Mouse (Mus musculus): ENCODE data around the gene Fosl1. TPM values are rescaled to one million over a fixed set of nuclear protein-coding genes. Genes with fewer than 3 reads are reported as not detected.

Gene Fosl1
- polyA plus RNA-seq, 1 experiment from 2014 or later = not detected

DNA sequence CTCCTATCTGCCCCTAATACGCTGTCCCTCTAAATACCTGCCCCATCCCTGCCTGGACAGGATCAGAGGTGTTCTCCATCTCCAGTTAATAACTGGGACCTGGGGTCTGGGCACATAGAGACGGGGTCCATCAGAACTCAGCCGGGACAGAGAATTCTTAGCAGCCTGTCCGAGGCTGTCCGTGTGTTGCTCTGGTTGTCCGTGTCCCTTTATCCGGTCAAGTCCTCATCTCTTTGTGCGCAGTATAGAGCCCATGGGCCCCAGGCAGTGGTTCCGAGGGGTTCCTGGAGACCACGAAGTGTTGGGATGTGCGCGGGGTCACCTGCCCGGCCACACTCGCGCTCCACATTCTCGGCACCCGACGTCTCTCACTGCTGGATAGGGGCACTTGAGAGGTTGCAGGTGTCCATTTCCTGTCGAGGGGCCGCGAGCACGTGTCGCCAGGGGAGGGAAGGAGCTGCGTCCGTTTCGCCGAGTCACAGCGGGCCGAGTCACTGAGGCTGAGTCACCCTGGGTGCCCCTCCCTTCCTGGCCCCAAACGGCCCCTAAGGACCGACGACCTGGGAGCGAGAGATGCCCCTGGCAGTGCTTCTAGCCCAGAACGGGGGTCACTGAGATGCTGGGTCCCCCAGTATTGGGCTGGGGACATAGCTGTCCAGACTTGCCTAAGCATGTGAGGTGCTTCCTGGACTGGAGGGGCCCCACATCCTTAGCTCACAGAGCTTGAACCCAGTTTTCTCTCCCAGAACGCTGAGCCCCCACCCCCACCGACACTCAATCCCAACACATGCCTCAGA is 1.2 kb downstream of the Fosl1 start:
- peaks cover 8% of the 10 kb centered on the region; the same call in 1 of the 2 replicates for H3K9me3 ChIP-seq

DNA sequence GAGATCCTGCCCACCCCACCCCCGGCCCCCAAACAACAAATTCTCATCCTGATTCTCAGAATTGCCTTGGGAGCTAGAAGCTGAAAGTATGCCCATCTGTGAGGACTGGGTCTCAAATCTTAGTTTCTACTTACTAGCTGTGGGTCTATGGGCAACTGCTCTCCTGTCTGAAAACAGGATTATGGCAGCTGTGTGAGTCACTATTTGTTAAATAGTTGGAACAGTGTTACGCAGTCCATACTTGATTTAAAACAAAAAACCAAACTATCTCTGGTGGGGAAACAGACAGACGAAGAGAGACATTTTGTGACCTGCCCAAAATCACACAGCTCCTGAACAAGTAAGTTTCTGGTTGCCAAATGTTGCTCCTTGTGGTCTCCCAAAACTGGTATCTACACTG is 2.3 kb downstream of the Fosl1 start:
- no peak overlapping the region for H3K27ac ChIP-seq
- 82% methylated on average over 3 of the region's 3 CpGs for WGBS

More for the DNA sequence above, 1.2 kb downstream of the Fosl1 start:
- H3K4me1 ChIP-seq = peaks cover 21% of the 10 kb centered on the region
- H3K36me3 ChIP-seq = no peaks in the 10 kb centered on the region
- peak overlapping the region; percentile 95 for H3K4me2 ChIP-seq (replicated peaks)
- H3K4me3 ChIP-seq = peak overlapping the region; percentile 58
- H3K9ac ChIP-seq = no peak overlapping the region
- no peak for ATAC-seq (ENCODE audit: low FRiP score, low read depth)
- 6% methylated on average over 36 of the region's 36 CpGs for WGBS
- peaks cover 62% of the 10 kb centered on the region for H3K27me3 ChIP-seq
- H3K27ac ChIP-seq = no peak overlapping the region

DNA sequence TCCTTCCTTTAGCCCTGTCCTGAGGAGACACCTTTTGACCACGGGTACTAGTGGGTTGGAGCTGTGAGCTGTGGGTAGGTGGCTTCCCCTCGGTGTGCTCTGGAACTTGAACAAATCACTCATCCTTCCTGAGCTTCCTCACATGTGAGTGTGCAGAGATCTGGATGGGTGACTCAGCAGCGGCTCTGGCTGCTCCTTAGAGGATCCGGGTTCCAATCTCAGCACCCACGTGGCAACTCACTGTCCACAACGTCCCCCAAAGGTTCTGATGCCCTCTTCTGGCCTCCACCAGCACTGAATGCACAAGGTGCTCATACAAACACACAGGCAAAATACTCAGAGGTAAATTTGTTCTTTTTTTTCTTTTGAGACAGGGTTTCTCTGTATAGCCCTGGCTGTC is 4.4 kb downstream of the Fosl1 start:
- Histone ChIP-seq H3K27me3 (peaks cover 42% of the 10 kb centered on the region), H3K9me3 (peaks cover 8% of the 10 kb centered on the region; the same call in 1 of the 2 replicates), H3K4me1 (peaks cover 42% of the 10 kb centered on the region), H3K4me3 (no peak overlapping the region), H3K4me2 (replicated peaks) (no peak overlapping the region), H3K27ac (no peak overlapping the region), H3K36me3 (peaks cover 13% of the 10 kb centered on the region), H3K9ac (no peak overlapping the region)
- no peak for ATAC-seq (ENCODE audit: low FRiP score, low read depth)
- WGBS = 86% methylated on average over 6 of the region's 6 CpGs

More for the DNA sequence above, 2.3 kb downstream of the Fosl1 start:
- Histone ChIP-seq H3K36me3 (peaks cover 10% of the 10 kb centered on the region), H3K27me3 (peaks cover 56% of the 10 kb centered on the region), H3K9ac (no peak overlapping the region), H3K9me3 (peaks cover 8% of the 10 kb centered on the region; the same call in 1 of the 2 replicates), H3K4me3 (no peak overlapping the region), H3K4me2 (replicated peaks) (no peak overlapping the region), H3K4me1 (peaks cover 21% of the 10 kb centered on the region)
- ATAC-seq (ENCODE audit: low FRiP score, low read depth) = no peak

DNA sequence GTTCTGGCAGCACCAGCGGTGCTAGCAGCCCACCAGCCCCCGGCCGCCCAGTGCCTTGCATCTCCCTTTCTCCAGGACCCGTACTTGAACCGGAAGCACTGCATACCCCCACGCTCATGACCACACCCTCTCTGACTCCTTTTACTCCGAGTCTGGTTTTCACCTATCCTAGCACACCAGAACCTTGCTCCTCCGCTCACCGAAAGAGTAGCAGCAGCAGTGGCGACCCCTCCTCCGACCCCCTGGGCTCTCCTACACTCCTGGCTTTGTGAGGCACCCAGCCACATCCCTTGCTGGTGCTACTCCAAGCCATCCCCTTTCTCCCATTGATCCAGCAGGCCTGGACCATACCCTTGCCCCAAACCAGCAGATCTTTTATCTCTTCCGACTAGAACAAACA is 7.7 kb downstream of the Fosl1 start:
- peaks cover 31% of the 10 kb centered on the region for H3K4me1 ChIP-seq
- no peaks in the 10 kb centered on the region for H3K9me3 ChIP-seq
- peak overlapping the region; percentile 82; the same call in 1 of the 2 replicates for H3K4me3 ChIP-seq
- peak overlapping the region; percentile 87; the same call in 1 of the 2 replicates for H3K9ac ChIP-seq
- no peak overlapping the region for H3K27ac ChIP-seq
- H3K27me3 ChIP-seq = peaks cover 9% of the 10 kb centered on the region
- peak overlapping the region; percentile 99 for H3K4me2 ChIP-seq (replicated peaks)
- peaks cover 13% of the 10 kb centered on the region for H3K36me3 ChIP-seq
- 82% methylated on average over 12 of the region's 12 CpGs for WGBS
- ATAC-seq (ENCODE audit: low FRiP score, low read depth) = no peak

DNA sequence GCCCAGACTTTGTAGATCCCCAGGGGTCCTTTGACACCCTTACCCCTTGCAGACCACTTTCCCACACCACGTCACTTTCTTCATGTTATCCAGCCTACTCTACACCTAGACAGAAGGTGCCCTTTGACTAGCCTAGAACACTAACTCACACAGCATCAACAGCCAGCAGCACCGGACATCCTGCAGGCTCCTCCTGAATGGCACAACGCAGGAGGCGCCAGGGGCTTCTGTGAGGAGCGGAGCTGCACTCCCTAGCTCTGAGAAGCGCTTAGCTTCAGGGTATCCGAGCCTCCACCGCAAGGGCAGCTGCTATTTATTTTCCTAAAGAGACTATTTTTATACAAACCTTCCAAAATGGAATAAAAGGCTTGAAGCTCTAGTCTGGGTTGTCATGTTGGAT is 8.2 kb downstream of the Fosl1 start:
- WGBS = 70% methylated on average over 8 of the region's 8 CpGs
- Histone ChIP-seq H3K9ac (peak overlapping the region; percentile 87; the same call in 1 of the 2 replicates), H3K4me3 (peak overlapping the region; percentile 82)

DNA sequence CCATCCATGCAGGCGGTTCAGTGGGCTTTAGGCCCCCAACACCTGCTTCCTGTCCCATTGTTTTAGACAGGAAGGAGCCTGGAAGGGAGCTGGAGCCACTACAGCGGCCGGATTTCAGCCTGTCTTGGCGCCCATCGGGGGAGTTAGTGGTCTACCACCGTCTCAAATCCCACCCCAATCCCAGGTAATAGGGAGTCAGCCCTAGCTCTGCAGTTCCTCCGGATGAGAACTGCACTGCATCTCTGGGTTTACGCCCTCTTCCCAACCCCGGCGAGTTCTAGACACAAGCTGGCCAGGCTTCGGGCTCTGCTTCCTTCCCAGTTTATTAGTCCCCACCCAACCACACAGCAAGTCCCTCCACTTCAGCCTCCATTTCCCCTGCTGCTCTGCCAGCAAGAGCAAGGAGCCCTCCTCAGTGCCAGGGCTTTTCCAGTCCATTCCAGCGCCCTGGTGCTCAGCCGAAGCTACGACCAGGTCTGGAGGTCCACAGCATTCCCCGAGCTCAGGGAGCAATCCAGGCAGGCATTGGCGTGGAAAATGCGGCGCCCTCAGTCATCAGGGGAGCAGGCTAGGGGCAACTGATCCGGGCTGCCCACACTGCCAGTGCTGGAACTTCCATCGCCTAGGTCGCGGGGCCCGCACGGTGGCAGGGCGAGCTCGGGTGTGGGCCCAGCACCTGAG is 9.0 kb downstream of the Fosl1 start:
- peak overlapping the region; percentile 82 for H3K4me3 ChIP-seq
- H3K36me3 ChIP-seq = peaks cover 13% of the 10 kb centered on the region
- peak overlapping the region; percentile 85 for H3K27ac ChIP-seq
- 2% methylated on average over 26 of the region's 26 CpGs for WGBS
- peak overlapping the region; percentile 87 for H3K9ac ChIP-seq
- H3K4me1 ChIP-seq = peaks cover 38% of the 10 kb centered on the region
- peak overlapping the region; percentile 99 for H3K4me2 ChIP-seq (replicated peaks)
- H3K27me3 ChIP-seq = no peaks in the 10 kb centered on the region
- H3K9me3 ChIP-seq = no peaks in the 10 kb centered on the region
- no peak for ATAC-seq (ENCODE audit: low FRiP score, low read depth)

More for the DNA sequence above, 8.2 kb downstream of the Fosl1 start:
- H3K9me3 ChIP-seq = no peaks in the 10 kb centered on the region
- peaks cover 13% of the 10 kb centered on the region for H3K36me3 ChIP-seq
- H3K27ac ChIP-seq = no peak overlapping the region
- ATAC-seq (ENCODE audit: low FRiP score, low read depth) = no peak
- peaks cover 4% of the 10 kb centered on the region for H3K27me3 ChIP-seq
- peaks cover 32% of the 10 kb centered on the region for H3K4me1 ChIP-seq
- peak overlapping the region; percentile 99 for H3K4me2 ChIP-seq (replicated peaks)

DNA sequence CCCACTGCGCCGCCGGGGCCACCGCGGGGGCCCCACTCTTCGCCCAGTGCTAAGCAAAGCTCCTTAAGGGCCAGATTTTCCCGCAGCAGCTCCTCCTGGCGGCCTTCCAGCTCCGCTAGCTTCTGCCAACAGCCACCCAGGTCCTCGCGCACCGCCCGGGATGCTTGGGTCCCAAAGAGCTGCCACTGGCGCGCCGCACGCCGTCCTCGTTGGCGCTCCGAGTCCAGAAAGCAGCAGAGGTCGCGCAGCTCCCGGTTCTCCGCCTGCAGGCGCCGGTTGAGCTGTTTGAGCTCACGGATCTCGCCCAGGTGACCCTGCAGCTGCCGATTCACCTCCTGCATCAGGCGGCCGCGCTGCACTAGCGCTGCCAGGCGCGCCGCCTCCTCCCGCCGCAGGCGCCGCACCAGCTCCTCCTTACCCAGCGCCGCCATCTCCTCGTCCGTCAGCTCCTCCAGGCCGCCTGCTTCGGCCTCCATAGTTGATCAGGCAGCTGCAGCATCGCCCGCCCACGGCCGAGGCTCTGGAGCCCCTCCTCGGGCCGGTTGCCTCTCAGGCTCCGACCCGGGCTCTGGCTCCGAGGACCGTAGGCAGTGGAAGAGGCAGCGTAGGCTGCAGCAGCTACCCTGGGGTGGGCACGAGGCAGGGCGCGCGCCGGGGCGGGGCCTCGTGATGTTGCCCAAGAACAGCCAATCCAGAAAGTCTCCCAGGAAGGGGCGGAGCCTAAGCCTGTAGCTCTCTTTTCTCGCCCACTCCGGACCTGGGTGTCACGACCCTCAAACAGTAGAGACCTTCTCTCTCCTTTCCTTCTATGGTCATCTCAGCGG is 9.8 kb downstream of the Fosl1 start:
- Histone ChIP-seq H3K4me3 (peak overlapping the region; percentile 82), H3K4me1 (peaks cover 43% of the 10 kb centered on the region), H3K27me3 (no peaks in the 10 kb centered on the region), H3K4me2 (replicated peaks) (peak overlapping the region; percentile 99), H3K27ac (peak overlapping the region; percentile 85), H3K9ac (peak overlapping the region; percentile 87), H3K36me3 (peaks cover 18% of the 10 kb centered on the region), H3K9me3 (no peaks in the 10 kb centered on the region)
- under 1% methylated on average over 70 of the region's 70 CpGs for WGBS
- ATAC-seq (ENCODE audit: low FRiP score, low read depth) = peak; percentile 90

DNA sequence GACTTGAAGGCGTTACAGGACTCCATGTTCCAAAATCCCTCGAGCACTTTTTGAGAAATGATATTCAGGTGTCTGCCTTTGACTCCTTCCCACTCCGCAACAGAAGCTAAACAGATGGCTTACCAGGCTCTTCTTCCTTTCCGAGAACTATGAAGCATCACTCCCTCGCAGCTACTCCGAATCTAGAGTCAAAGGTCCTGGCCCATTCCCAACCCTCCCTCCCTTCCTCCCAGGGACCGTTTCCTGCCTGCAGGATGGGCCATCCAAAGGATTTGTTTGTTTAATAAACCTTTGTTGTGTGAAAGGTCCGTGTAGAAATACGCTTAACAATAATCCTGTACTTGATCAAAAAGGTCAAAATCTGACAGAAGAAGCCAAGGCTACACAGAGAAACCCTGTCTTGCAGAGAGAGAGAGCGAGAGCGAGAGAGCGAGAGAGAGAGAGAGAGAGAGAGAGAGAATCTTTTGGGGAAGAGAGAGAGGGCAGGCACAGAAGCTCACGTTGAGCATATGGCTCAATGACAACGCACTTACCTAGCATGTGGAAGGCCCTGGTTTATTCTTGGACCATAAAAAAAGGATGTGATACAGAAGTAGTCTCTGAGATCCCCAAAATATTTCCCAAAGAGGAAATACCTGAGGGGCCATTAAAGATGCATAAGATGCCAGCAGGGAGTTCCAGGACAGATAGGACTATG is 10.5 kb downstream of the Fosl1 start, which contains the start of gene Ccdc85b:
TSS of gene Ccdc85b (minus strand) at position 149 of the 697 bp plus-strand sequence.
- H3K9me3 ChIP-seq = no peaks in the 10 kb centered on the region
- H3K4me2 ChIP-seq (replicated peaks) = peak within 1 kb of the TSS; percentile 99
- H3K9ac ChIP-seq = peak within 1 kb of the TSS; percentile 87
- H3K36me3 ChIP-seq = peaks cover 25% of the 10 kb centered on the region
- H3K4me1 ChIP-seq = peaks cover 43% of the 10 kb centered on the region
- peak; percentile 1; the same call in 1 of the 2 replicates for ATAC-seq (ENCODE audit: low FRiP score, low read depth)
- no peaks in the 10 kb centered on the region for H3K27me3 ChIP-seq
- peak within 1 kb of the TSS; percentile 82 for H3K4me3 ChIP-seq
- 20% methylated on average over 14 of the region's 14 CpGs for WGBS
- H3K27ac ChIP-seq = peak within 1 kb of the TSS; percentile 85

DNA sequence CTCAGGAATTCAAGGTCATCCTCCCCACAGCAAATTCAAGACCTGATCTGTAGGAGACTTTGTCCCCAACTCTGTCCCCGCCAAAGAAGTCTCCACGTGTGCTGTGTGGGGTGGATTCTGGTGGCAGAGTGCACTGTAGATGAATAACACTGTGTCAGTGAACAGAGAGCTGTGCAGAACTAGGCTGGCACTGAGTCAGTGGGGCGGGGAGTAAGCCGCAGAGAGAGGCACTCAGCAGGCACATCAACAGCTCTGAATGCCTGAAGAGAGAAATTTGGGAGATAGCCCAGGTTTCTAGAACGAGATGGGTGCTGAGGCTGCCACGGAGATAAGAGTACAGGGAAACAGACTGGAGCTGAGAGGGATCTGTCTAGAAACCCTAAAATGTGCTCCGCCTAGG is 11.7 kb downstream of the Fosl1 start:
- 76% methylated on average over 7 of the region's 7 CpGs for whole genome bisulfite sequencing
- no peak for ATAC-seq (ENCODE audit: low FRiP score, low read depth)
- peaks cover 45% of the 10 kb centered on the region for H3K4me1 ChIP-seq
- no peaks in the 10 kb centered on the region for H3K9me3 ChIP-seq
- H3K27me3 ChIP-seq = no peaks in the 10 kb centered on the region
- peaks cover 33% of the 10 kb centered on the region for H3K36me3 ChIP-seq
- H3K4me2 ChIP-seq (replicated peaks) = no peak overlapping the region
- H3K27ac ChIP-seq = no peak overlapping the region
- no peak overlapping the region for H3K9ac ChIP-seq
- H3K4me3 ChIP-seq = no peak overlapping the region

DNA sequence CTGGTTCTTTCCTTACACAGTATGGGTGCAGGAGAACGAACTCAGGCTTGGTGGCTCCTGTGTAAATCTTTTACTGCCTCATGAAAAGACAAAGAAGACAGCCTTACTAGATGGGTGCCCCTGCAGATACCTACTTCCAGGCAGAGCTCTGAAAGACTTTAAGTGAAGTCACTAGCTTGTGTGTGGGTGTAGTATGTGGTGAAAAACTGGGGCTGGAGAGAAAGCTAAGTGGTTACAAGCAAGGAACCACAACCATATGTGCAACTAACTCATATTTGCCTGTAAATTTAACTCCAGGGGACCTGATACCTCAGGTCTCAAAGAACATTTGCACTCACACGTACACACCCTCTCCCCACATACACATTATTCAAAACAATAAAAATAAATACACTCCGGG is 12.5 kb downstream of the Fosl1 start:
- Histone ChIP-seq H3K4me1 (peaks cover 47% of the 10 kb centered on the region), H3K4me3 (peak overlapping the region; percentile 73), H3K36me3 (peaks cover 33% of the 10 kb centered on the region), H3K9ac (peak overlapping the region; percentile 81), H3K27ac (peak overlapping the region; percentile 69; the same call in 1 of the 2 replicates), H3K9me3 (no peaks in the 10 kb centered on the region), H3K4me2 (replicated peaks) (peak overlapping the region; percentile 97), H3K27me3 (no peaks in the 10 kb centered on the region)
- WGBS = 17% methylated on average over 3 of the region's 3 CpGs
- no peak for ATAC-seq (ENCODE audit: low FRiP score, low read depth)

DNA sequence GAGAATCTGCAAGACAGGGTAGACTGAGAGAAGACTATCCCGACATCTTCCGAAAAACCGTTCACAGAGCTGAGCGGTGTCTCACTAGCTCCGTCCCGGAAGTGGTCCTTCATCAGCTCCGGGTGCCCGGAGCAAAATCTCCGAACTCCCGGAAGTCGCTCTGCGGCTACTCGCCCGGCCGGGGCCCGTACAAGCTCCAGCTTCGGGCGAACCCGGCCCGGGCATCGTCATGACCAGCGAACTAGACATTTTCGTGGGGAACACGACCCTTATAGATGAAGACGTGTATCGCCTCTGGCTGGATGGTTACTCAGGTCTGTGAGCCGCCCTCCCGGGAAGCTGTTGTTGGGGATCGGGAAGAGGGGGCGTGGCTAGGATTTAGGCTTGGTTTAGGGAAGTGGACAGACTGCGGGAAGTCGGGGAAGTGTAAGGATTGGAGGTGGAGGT is 13.1 kb downstream of the Fosl1 start, which contains the start of gene Fibp:
TSS of gene Fibp (plus strand) at position 151 of the 447 bp plus-strand sequence.
- Histone ChIP-seq H3K27ac (peak within 1 kb of the TSS; percentile 69; the same call in 1 of the 2 replicates), H3K4me2 (replicated peaks) (peak within 1 kb of the TSS; percentile 97), H3K9me3 (no peaks in the 10 kb centered on the region), H3K4me3 (peak within 1 kb of the TSS; percentile 73), H3K27me3 (no peaks in the 10 kb centered on the region), H3K4me1 (peaks cover 41% of the 10 kb centered on the region), H3K9ac (peak within 1 kb of the TSS; percentile 81), H3K36me3 (peaks cover 38% of the 10 kb centered on the region)
- ATAC-seq (ENCODE audit: low FRiP score, low read depth) = peak; percentile 60
- under 1% methylated on average over 32 of the region's 32 CpGs for WGBS

All from limb, embryonic 13.5 days (tissue).